Mouse (Mus musculus): ENCODE results near the gene Ece1.

The Ece1 gene

GRCm38 (mm10) chr4:137917591-137917990 lies 55.6 kb downstream of the Ece1 start:
- DNase-seq (ENCODE audit: inconsistent ontology term): no peak

GRCm38 (mm10) chr4:137918559-137918958 lies 56.5 kb downstream of the Ece1 start:
- no peak for DNase-seq (ENCODE audit: inconsistent ontology term)

- DNase-seq (ENCODE audit: inconsistent ontology term): no peak
Observed at GRCm38 (mm10) chr4:137919116-137919515, 57.1 kb downstream of the Ece1 start.

GRCm38 (mm10) chr4:137920005-137920404 lies 58.0 kb downstream of the Ece1 start:
- DNase-seq (ENCODE audit: inconsistent ontology term): no peak

- no peak for DNase-seq (ENCODE audit: inconsistent ontology term)
Observed at GRCm38 (mm10) chr4:137920500-137920961, 58.5 kb downstream of the Ece1 start.

- no peak for DNase-seq (ENCODE audit: inconsistent ontology term)
Observed at GRCm38 (mm10) chr4:137921510-137921909, 59.5 kb downstream of the Ece1 start.

- no peak for DNase-seq (ENCODE audit: inconsistent ontology term)
Observed at GRCm38 (mm10) chr4:137923052-137923451, 61.0 kb downstream of the Ece1 start.

- peak; percentile 72 for DNase-seq (ENCODE audit: inconsistent ontology term)
Observed at GRCm38 (mm10) chr4:137925176-137925575, 63.1 kb downstream of the Ece1 start.

- peak; percentile 20 for DNase-seq (ENCODE audit: inconsistent ontology term)
Observed at GRCm38 (mm10) chr4:137926161-137926560, 64.1 kb downstream of the Ece1 start.

GRCm38 (mm10) chr4:137927136-137927535 lies 65.1 kb downstream of the Ece1 start:
- no peak for DNase-seq (ENCODE audit: inconsistent ontology term)

- no peak for DNase-seq (ENCODE audit: inconsistent ontology term)
Observed at GRCm38 (mm10) chr4:137927741-137928535, 65.9 kb downstream of the Ece1 start.

GRCm38 (mm10) chr4:137928813-137929212 lies 66.8 kb downstream of the Ece1 start:
- no peak for DNase-seq (ENCODE audit: inconsistent ontology term)

GRCm38 (mm10) chr4:137929341-137930016 lies 67.4 kb downstream of the Ece1 start:
- DNase-seq (ENCODE audit: inconsistent ontology term): peak; percentile 47

- no peak for DNase-seq (ENCODE audit: inconsistent ontology term)
Observed at GRCm38 (mm10) chr4:137930500-137931008, 68.5 kb downstream of the Ece1 start.

GRCm38 (mm10) chr4:137931009-137931757 lies 69.1 kb downstream of the Ece1 start:
- DNase-seq (ENCODE audit: inconsistent ontology term): peak; percentile 96

GRCm38 (mm10) chr4:137932554-137933178 lies 70.6 kb downstream of the Ece1 start:
- no peak for DNase-seq (ENCODE audit: inconsistent ontology term)

GRCm38 (mm10) chr4:137933328-137933727 lies 71.3 kb downstream of the Ece1 start:
- no peak for DNase-seq (ENCODE audit: inconsistent ontology term)

GRCm38 (mm10) chr4:137936134-137936533 lies 74.1 kb downstream of the Ece1 start:
- DNase-seq (ENCODE audit: inconsistent ontology term): no peak

- no peak for DNase-seq (ENCODE audit: inconsistent ontology term)
Observed at GRCm38 (mm10) chr4:137940061-137940460, 78.0 kb downstream of the Ece1 start.

- DNase-seq (ENCODE audit: inconsistent ontology term): no peak
Observed at GRCm38 (mm10) chr4:137941131-137941844, 79.3 kb downstream of the Ece1 start.
